Mouse (Mus musculus): ENCODE data around the gene Inka2. TPM values are rescaled to one million over a fixed set of nuclear protein-coding genes. Genes with fewer than 3 reads are reported as not detected.
"Not testable (repeated sequence)": the region's sequence is repeated elsewhere in the genome, so short reads cannot be mapped to it uniquely, and the experiment has no call there.

Inka2 gene
- total RNA-seq, 2 experiments from 2014 or later, result 3.2 to 5.8 TPM

- DNase-seq, result peak; percentile 42
These were observed 7.8 kb upstream of the Inka2 start for GRCm38 (mm10) chr3:105696387-105697147.

- DNase-seq, result no peak
These were observed 7.3 kb upstream of the Inka2 start for GRCm38 (mm10) chr3:105697148-105697441.

DNA sequence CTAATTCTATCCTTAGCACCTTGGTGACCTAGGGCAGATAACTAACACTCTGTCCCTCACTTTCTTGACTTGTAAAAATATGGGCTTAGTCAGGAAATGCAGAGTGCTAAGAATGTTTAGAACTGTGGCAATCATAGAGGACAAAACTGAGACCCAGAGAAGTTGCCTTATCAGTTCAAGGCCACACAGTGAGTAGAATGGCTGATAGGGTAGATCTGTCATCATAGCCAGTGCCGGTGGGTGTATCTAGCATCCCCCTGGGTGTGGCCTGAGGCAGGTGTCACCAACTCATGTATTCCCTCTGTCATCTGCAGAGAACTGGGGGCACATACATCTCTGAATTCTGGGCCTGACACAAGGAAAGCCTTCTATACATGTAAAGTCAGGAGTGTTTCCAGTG is 6.1 kb upstream of the Inka2 start:
- no peak for DNase-seq

- no peak for DNase-seq
These were observed 5.0 kb upstream of the Inka2 start for GRCm38 (mm10) chr3:105699241-105699933.

- DNase-seq, result not testable (repeated sequence)
These were observed 3.6 kb upstream of the Inka2 start for GRCm38 (mm10) chr3:105700786-105701185.

GRCm38 (mm10) chr3:105701399-105701798 is 3.0 kb upstream of the Inka2 start:
- no peak for DNase-seq

GRCm38 (mm10) chr3:105703571-105703970 is 828 bp upstream of the Inka2 start:
- DNase-seq, result no peak

DNA sequence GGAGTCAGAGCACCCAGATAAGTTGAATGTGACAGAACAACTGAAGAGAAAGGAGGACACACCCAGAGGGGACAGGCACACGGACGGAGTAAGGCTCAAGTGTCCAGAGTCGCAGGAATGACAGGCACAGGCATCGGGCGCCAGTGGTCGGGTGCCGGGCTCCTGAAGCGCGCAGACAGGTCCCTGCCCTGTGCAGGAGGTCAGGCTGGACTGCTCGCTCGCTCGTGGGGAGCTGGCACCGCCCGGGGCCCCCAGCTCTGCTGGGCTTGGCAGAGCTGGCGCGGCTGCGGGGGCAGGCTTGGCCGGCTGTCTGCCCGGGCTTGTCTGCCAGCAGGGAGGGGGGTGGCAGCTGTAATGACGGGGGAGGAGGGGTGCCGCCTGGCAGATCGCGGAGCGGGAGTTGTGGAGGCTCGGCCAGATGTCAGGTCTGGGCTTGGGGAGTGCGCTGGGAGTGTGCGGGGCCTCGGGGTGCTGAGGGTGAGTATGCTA is 706 bp downstream of the Inka2 start:
- DNase-seq, result peak; percentile 78

- no peak for DNase-seq
These were observed 1.2 kb downstream of the Inka2 start for GRCm38 (mm10) chr3:105705561-105705960.

- no peak for DNase-seq
These were observed 2.1 kb downstream of the Inka2 start for GRCm38 (mm10) chr3:105706366-105707020.

DNA sequence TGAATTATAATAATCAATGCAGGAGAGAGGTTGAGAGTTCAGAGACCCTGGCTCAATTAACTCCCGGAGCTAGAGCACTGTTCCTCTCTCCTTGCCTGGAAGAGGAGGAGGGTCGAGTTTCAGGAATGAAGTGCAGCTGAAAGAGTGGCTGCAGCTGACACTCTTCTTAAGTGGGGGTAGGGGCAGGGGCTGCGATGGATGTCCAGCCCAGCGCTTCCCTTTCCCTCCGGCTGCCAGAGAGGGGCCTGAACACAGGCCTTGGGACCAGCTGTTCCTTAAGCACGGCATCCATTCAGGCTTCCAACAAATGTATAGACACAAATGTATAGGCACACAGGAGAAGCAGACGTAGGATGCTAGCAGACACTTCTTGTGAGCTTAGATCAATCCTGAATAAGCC is 3.2 kb downstream of the Inka2 start:
- no peak for DNase-seq

- no peak for DNase-seq
These were observed 5.8 kb downstream of the Inka2 start for GRCm38 (mm10) chr3:105710246-105710645.

- no peak for DNase-seq
These were observed 7.3 kb downstream of the Inka2 start for GRCm38 (mm10) chr3:105711741-105712140.

- DNase-seq, result no peak
These were observed 8.4 kb downstream of the Inka2 start for GRCm38 (mm10) chr3:105712827-105713226.

DNA sequence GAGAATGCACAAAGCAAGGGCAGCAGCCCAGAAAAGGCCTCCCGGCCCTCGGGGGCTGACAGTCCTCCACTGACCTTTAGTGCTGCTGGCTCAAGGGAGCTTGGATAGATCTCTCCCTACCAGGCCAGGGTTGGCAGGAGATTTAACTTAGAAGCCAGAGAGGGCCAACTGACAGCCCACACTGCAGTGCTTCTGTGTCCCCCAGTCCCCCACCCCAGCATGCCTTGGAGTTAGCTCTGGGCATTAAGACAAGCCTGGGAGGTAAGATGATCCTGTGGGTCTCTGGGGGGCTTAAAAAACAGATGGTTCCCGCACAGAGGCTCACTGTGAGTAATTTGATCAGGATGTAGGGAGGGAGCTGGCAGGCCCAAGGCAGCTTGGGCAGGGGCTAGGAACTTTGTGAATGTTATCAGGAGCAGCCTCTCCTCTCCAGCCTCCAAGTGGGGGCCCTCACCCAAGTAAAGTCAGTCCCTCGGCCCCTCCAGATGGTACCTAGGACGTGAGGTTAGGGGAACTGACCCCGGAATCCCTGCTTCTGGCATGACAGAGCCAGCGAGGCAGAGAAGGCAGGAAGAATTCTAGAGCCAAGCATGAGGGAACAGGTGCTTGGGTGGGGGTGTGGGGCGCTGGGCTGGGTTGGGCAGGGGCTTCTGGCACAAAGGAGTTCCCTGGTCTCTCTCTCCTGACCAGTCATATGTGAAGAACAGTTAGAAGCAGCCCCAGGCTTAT is 9.9 kb downstream of the Inka2 start:
- DNase-seq, result peak; percentile 57

DNA sequence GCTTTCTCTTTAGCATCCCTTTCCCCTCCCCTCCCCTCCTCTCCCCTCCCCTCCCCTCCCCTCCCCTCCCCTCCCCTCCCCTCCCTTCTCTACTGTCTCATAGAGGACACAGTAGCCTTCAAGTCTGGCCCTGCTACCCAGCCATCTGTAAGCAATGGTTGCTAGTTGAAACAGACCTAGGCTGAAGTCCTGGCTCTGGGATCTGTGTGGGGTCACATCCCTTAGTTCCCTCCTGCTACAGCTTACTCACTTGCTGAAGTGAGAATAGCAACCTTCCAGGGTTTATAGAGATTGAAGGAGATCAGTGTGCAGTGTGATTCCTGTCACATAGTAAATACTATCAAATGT is 10.4 kb downstream of the Inka2 start:
- no peak for DNase-seq

GRCm38 (mm10) chr3:105716353-105717000 is 12.1 kb downstream of the Inka2 start:
- no peak for DNase-seq

- no peak for DNase-seq
These were observed 13.6 kb downstream of the Inka2 start for GRCm38 (mm10) chr3:105717856-105718555.

- DNase-seq, result no peak
These were observed 14.3 kb downstream of the Inka2 start for GRCm38 (mm10) chr3:105718746-105719145.

DNA sequence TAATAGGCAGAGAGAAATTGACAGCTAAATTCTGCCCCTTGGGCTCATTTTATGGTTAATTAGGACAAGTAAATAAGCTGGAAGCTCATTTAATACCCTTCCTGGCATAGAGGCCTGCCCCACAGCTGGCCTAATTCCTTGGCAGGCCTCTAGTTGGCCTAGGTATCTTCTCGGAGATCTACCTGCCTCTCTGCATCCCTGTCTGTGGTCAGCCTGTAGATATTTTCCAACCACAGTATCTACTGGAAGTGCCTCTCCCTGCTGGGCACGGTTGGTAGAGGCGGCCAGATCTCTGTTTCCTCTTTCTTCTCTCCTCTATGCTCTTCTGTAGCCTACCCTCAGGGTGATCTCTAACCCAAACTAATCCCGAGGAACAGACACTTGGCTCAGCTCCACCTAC is 15.6 kb downstream of the Inka2 start:
- DNase-seq, result no peak

- no peak for DNase-seq
These were observed 16.1 kb downstream of the Inka2 start for GRCm38 (mm10) chr3:105720514-105720913.
